Mouse (Mus musculus) brain, embryonic 18.5 days (tissue): ENCODE measurements around the gene Plch2.

Experiments
- DNase-seq: peaks from one replicate; pipeline ENCODE4 v3.0.0-alpha.2; 2012; ENCODE audit warnings: low read depth, low spot score

The Plch2 gene

GRCm38 (mm10) chr4:154986096-154986495 lies 70.5 kb downstream of the Plch2 start:
- no peak for DNase-seq

- no peak for DNase-seq
Measured at GRCm38 (mm10) chr4:154985151-154985777, 71.3 kb downstream of the Plch2 start.

- no peak for DNase-seq
Measured at GRCm38 (mm10) chr4:154983767-154984166, 72.8 kb downstream of the Plch2 start.

- no peak for DNase-seq
Measured at GRCm38 (mm10) chr4:154982247-154983120, 74.1 kb downstream of the Plch2 start.

- no peak for DNase-seq
Measured at GRCm38 (mm10) chr4:154981530-154981929, 75.1 kb downstream of the Plch2 start.

- no peak for DNase-seq
Measured at GRCm38 (mm10) chr4:154981076-154981475, 75.5 kb downstream of the Plch2 start.

- no peak for DNase-seq
Measured at GRCm38 (mm10) chr4:154980110-154980509, 76.5 kb downstream of the Plch2 start.

GRCm38 (mm10) chr4:154974163-154974611 lies 82.4 kb downstream of the Plch2 start:
- DNase-seq = no peak

- no peak for DNase-seq
Measured at GRCm38 (mm10) chr4:154972546-154972945, 84.0 kb downstream of the Plch2 start.

GRCm38 (mm10) chr4:154967173-154967572 lies 89.4 kb downstream of the Plch2 start:
- no peak for DNase-seq

- DNase-seq = no peak
Measured at GRCm38 (mm10) chr4:154965856-154966255, 90.7 kb downstream of the Plch2 start.

GRCm38 (mm10) chr4:154964581-154965235 lies 91.9 kb downstream of the Plch2 start:
- no peak for DNase-seq

GRCm38 (mm10) chr4:154963901-154964580 lies 92.5 kb downstream of the Plch2 start, which contains the start of gene Pank4:
Pank4 (plus strand) TSS chr4:154964123.
- peak; percentile 84 for DNase-seq

- DNase-seq = no peak
Measured at GRCm38 (mm10) chr4:154963190-154963836, 93.3 kb downstream of the Plch2 start.

- no peak for DNase-seq
Measured at GRCm38 (mm10) chr4:154962683-154963082, 93.9 kb downstream of the Plch2 start.

GRCm38 (mm10) chr4:154961911-154962310 lies 94.7 kb downstream of the Plch2 start:
- no peak for DNase-seq

- DNase-seq = no peak
Measured at GRCm38 (mm10) chr4:154961226-154961738, 95.3 kb downstream of the Plch2 start.

- DNase-seq = no peak
Measured at GRCm38 (mm10) chr4:154960690-154961225, 95.8 kb downstream of the Plch2 start, which contains the start of gene Hes5. Hes5 (plus strand) TSS chr4:154960923.

GRCm38 (mm10) chr4:154960021-154960689 lies 96.4 kb downstream of the Plch2 start:
- no peak for DNase-seq

- no peak for DNase-seq
Measured at GRCm38 (mm10) chr4:154958621-154959020, 98.0 kb downstream of the Plch2 start.
